In genomic region chr19:37517419-37517818, GRCm38 (mm10) we compare ENCODE assay signal across 21 mouse cellular contexts. TPM values are rescaled to one million over a fixed set of nuclear protein-coding genes. Genes with fewer than 3 reads are reported as not detected.
DNase-seq lines count a peak whose midpoint lies in the region; ATAC-seq and TF ChIP-seq lines count a peak whose summit lies in the region.
"Had no signal": no experiment of that assay in that cellular context is flagged by ENCODE, and none has a peak within 500 bp of the region (broad histone marks: within the 10 kb centered on the region; RNA-seq: fewer than 3 reads in every experiment).

No protein-coding gene starts in this region.

- no peaks in the 10 kb centered on the region for H3K36me3 ChIP-seq in heart, embryonic 10.5 days
- no peaks in the 10 kb centered on the region for H3K36me3 ChIP-seq in G1E (replicated peaks)
- H3K36me3 ChIP-seq in liver, adult 2 months (ENCODE audit: control insufficient read depth, insufficient read depth, low read length): no peaks in the 10 kb centered on the region
- no peaks in the 10 kb centered on the region for H3K36me3 ChIP-seq in liver, postnatal 0 days (replicated peaks; ENCODE audit: insufficient read depth, low read length)
- H3K36me3 ChIP-seq in hindbrain, embryonic 12.5 days: no peaks in the 10 kb centered on the region
- H3K36me3 ChIP-seq: embryonic facial prominence, embryonic 12.5 days; limb, embryonic 15.5 days; midbrain, embryonic 15.5 days had no signal

- no peak for TF ChIP-seq POLR2A in liver, adult 2 months (IDR thresholded peaks at IDR 0.05; ENCODE audit: extremely low read depth, insufficient read depth, low read length)

- ATAC-seq in G1E (ENCODE audit: extremely low read depth, insufficient number of reproducible peaks, low FRiP score, poor library complexity, severe bottlenecking): peak; percentile 71; the same call in 1 of the 2 replicates
- ATAC-seq in liver, postnatal 0 days: peak; percentile 44; the same call in 1 of the 2 replicates
- ATAC-seq in hindbrain, embryonic 12.5 days (ENCODE audit: low FRiP score): no peak
- ATAC-seq: forebrain, embryonic 13.5 days; midbrain, embryonic 15.5 days had no signal

- DNase-seq in heart, embryonic 10.5 days (ENCODE audit: low spot score): peak; percentile 77
- no peak for DNase-seq in heart, postnatal 10 days
- DNase-seq in G1E (ENCODE audit: low spot score): no peak
- peak; percentile 73 for DNase-seq in liver, adult 2 months (ENCODE audit: extremely low read depth, low read depth, low spot score)
- no peak for DNase-seq in liver, postnatal 0 days
- DNase-seq in urinary bladder, postnatal 25 days (ENCODE audit: low spot score): no peak
- DNase-seq: cerebellum, adult 8-10 months; kidney, postnatal 10 days; layer of hippocampus, postnatal 36 days; lung, postnatal 10 days; thymus, postnatal 14 days had no signal

- no peak for TF ChIP-seq CTCF in G1E (IDR thresholded peaks at IDR 0.05; ENCODE audit: low read depth, low read length)
- TF ChIP-seq CTCF in liver, adult 2 months (IDR thresholded peaks at IDR 0.05; ENCODE audit: low read depth, low read length): no peak
- TF ChIP-seq CTCF in liver, postnatal 0 days (IDR thresholded peaks at IDR 0.05; ENCODE audit: low read depth): no peak

- no peak for TF ChIP-seq EP300 in liver, postnatal 0 days (IDR thresholded peaks at IDR 0.05; ENCODE audit: low read depth)

- H3K27ac ChIP-seq in heart, embryonic 10.5 days: no peak overlapping the region
- H3K27ac ChIP-seq in liver, adult 2 months (replicated peaks; ENCODE audit: insufficient read depth, low read depth, low read length): no peak overlapping the region
- no peak overlapping the region for H3K27ac ChIP-seq in liver, postnatal 0 days (ENCODE audit: low read depth)
- no peak overlapping the region for H3K27ac ChIP-seq in hindbrain, embryonic 12.5 days
- H3K27ac ChIP-seq: embryonic facial prominence, embryonic 12.5 days; forebrain, embryonic 13.5 days; hindbrain, embryonic 14.5 days; layer of hippocampus, adult 2 months; limb, embryonic 15.5 days; midbrain, embryonic 15.5 days had no signal

- intact Hi-C loops in heart, postnatal 10 days (cut with DNase I): no loop called here

- H3K4me2 ChIP-seq in liver, postnatal 0 days (ENCODE audit: low read depth, low read length): no peak overlapping the region
- no peak overlapping the region for H3K4me2 ChIP-seq in hindbrain, embryonic 12.5 days (replicated peaks)
- H3K4me2 ChIP-seq: embryonic facial prominence, embryonic 12.5 days; forebrain, embryonic 13.5 days; hindbrain, embryonic 14.5 days; limb, embryonic 15.5 days; midbrain, embryonic 15.5 days had no signal

- H3K4me1 ChIP-seq in heart, embryonic 10.5 days: peaks cover 35% of the 10 kb centered on the region
- H3K4me1 ChIP-seq in G1E (ENCODE audit: insufficient read depth, low read depth, low read length): peaks cover 78% of the 10 kb centered on the region
- peaks cover 10% of the 10 kb centered on the region for H3K4me1 ChIP-seq in liver, adult 2 months (ENCODE audit: control insufficient read depth, insufficient read depth, low read length)
- H3K4me1 ChIP-seq in liver, postnatal 0 days (ENCODE audit: insufficient read depth): peaks cover 31% of the 10 kb centered on the region
- H3K4me1 ChIP-seq in hindbrain, embryonic 12.5 days: no peaks in the 10 kb centered on the region
- H3K4me1 ChIP-seq: embryonic facial prominence, embryonic 12.5 days; midbrain, embryonic 15.5 days had no signal

- H3K79me2 ChIP-seq in liver, adult 2 months (ENCODE audit: control insufficient read depth, insufficient read depth, low read length): no peaks in the 10 kb centered on the region

- H3K9me3 ChIP-seq in heart, embryonic 10.5 days: no peaks in the 10 kb centered on the region
- H3K9me3 ChIP-seq in G1E (replicated peaks): no peaks in the 10 kb centered on the region
- H3K9me3 ChIP-seq in liver, postnatal 0 days (ENCODE audit: low read length): no peaks in the 10 kb centered on the region
- no peaks in the 10 kb centered on the region for H3K9me3 ChIP-seq in hindbrain, embryonic 12.5 days (replicated peaks)
- H3K9me3 ChIP-seq: embryonic facial prominence, embryonic 12.5 days; forebrain, embryonic 13.5 days; limb, embryonic 15.5 days; midbrain, embryonic 15.5 days had no signal

- 0 out of 2 replicates have a peak, but pooled peaks cover 6% of the 10 kb centered on the region for H3K27me3 ChIP-seq in heart, embryonic 10.5 days (ENCODE audit: insufficient read depth, poor library complexity, severe bottlenecking)
- no peaks in the 10 kb centered on the region for H3K27me3 ChIP-seq in G1E (ENCODE audit: insufficient read depth, low read length)
- no peaks in the 10 kb centered on the region for H3K27me3 ChIP-seq in liver, adult 2 months (ENCODE audit: control insufficient read depth, insufficient read depth, low read length)
- H3K27me3 ChIP-seq in liver, postnatal 0 days (ENCODE audit: insufficient read depth, low read length): no peaks in the 10 kb centered on the region
- H3K27me3 ChIP-seq in hindbrain, embryonic 12.5 days: no peaks in the 10 kb centered on the region
- H3K27me3 ChIP-seq: embryonic facial prominence, embryonic 12.5 days; forebrain, embryonic 13.5 days; midbrain, embryonic 15.5 days had no signal

- WGBS in heart, embryonic 10.5 days: 16% methylated on average over 7 of the region's 7 CpGs
- 19% methylated on average over 7 of the region's 7 CpGs for WGBS in liver, adult 2 months
- 20% methylated on average over 7 of the region's 7 CpGs for WGBS in liver, postnatal 0 days (ENCODE audit: insufficient replicate concordance)
- 87% methylated on average over 7 of the region's 7 CpGs for WGBS in hindbrain, embryonic 12.5 days

- no peak overlapping the region for H3K4me3 ChIP-seq in heart, embryonic 10.5 days
- H3K4me3 ChIP-seq in G1E (ENCODE audit: low read depth, low read length): peak overlapping the region; percentile 36; the same call in 1 of the 2 replicates
- H3K4me3 ChIP-seq in liver, adult 2 months (ENCODE audit: insufficient read depth, low read depth, low read length): no peak overlapping the region
- no peak overlapping the region for H3K4me3 ChIP-seq in liver, postnatal 0 days (ENCODE audit: low read depth, low read length)
- no peak overlapping the region for H3K4me3 ChIP-seq in hindbrain, embryonic 12.5 days
- H3K4me3 ChIP-seq: embryonic facial prominence, embryonic 12.5 days; erythroblast, embryonic 14.5 days; forebrain, embryonic 13.5 days; layer of hippocampus, adult 2 months; limb, embryonic 15.5 days; megakaryocyte, embryonic 14.5 days; midbrain, embryonic 15.5 days; myocyte had no signal

- no peak overlapping the region for H3K9ac ChIP-seq in liver, adult 2 months (ENCODE audit: low read depth, low read length)
- H3K9ac ChIP-seq in liver, postnatal 0 days (replicated peaks): no peak overlapping the region
- H3K9ac ChIP-seq in hindbrain, embryonic 12.5 days: no peak overlapping the region
- H3K9ac ChIP-seq: embryonic facial prominence, embryonic 12.5 days; forebrain, embryonic 13.5 days; hindbrain, embryonic 14.5 days; limb, embryonic 15.5 days; midbrain, embryonic 15.5 days had no signal

RNA-seq across cellular contexts. Expression of gene Exoc6, which starts 32.8 kb away (rescaled TPM):
- polyA plus RNA-seq in heart, embryonic 10.5 days (2016; fragmentation: Nextera tagmentation; extraction: Ambion mirVana): 18.0 and 25.3 TPM in 2 replicates
- 10 to 100 TPM; 28.0 to 29.4 TPM for total RNA-seq in heart, postnatal 10 days (2021)
- total RNA-seq in G1E (2014; fragmentation: Nextera tagmentation) (90.4 and 92.8 TPM in 2 replicates), G1E (2017) (100 and 117 TPM in 2 replicates)
- 25.6 and 26.0 TPM in 2 replicates for polyA plus RNA-seq in G1E (2012)
- total RNA-seq in liver, adult 2 months (2014; rRNA removed): 18.0 and 21.8 TPM in 2 replicates
- 6.4 and 6.7 TPM in 2 replicates for polyA plus RNA-seq in liver, adult 2 months (2012; rRNA removed)
- 15.2 and 18.9 TPM in 2 replicates for polyA plus RNA-seq in liver, postnatal 0 days (2015; fragmentation: Nextera tagmentation; extraction: Ambion mirVana)
- polyA plus RNA-seq in hindbrain, embryonic 12.5 days (2016; fragmentation: Nextera tagmentation; extraction: Ambion mirVana): 9.5 and 10.3 TPM in 2 replicates

Comparison
In these comparisons a context has a peak if more than half of its experiments do, and no peak if none do; other contexts are left out.
1. DNase-seq: peak in heart, embryonic 10.5 days (single experiment) and liver, adult 2 months (single experiment); none in heart, postnatal 10 days (0 of 2), G1E (single experiment), liver, postnatal 0 days (single experiment) and urinary bladder, postnatal 25 days (single experiment).